Mouse (Mus musculus): ENCODE measurements around the gene Pappa2. TPM values are rescaled to one million over a fixed set of nuclear protein-coding genes. Genes with fewer than 3 reads are reported as not detected.

Gene Pappa2
- polyA plus RNA-seq (2016; fragmentation: Nextera tagmentation; extraction: Ambion mirVana) = 0.88 and 1.8 TPM in 2 replicates

DNA sequence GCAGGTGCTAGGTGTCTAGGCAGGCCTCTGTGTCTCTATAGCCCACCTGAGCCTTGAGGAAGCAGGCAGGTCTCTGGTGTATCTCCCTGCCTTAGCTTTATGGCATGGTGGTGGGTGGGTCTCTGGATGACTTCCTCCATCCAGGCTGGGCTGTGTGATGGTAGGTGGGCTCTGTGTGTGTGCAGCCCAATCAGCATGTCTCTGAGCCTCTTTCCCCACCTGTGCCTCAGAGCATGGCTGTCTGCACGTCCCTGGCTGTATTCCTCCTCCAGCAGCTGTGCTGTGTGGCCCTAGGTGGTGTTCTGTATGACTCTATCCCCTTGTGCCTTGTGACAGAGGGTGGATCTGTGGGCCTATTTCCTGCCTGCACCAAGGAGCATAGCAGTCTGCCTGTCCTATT is at the start of gene Pappa2:
TSS of gene Pappa2 (minus strand) at position 101 of the 400 bp plus-strand sequence.
- Histone ChIP-seq H3K9me3 (no peaks in the 10 kb centered on the region), H3K9ac (replicated peaks) (no peak within 1 kb of the TSS), H3K27me3 (no peaks in the 10 kb centered on the region), H3K36me3 (no peaks in the 10 kb centered on the region), H3K27ac (no peak within 1 kb of the TSS), H3K4me3 (replicated peaks) (no peak within 1 kb of the TSS), H3K4me1 (replicated peaks) (no peaks in the 10 kb centered on the region), H3K4me2 (no peak within 1 kb of the TSS)
- no peak for ATAC-seq (ENCODE audit: insufficient number of reproducible peaks, insufficient read depth, low FRiP score, low TSS enrichment, low read depth)
- WGBS = 48% methylated on average over 1 of the region's 1 CpGs

DNA sequence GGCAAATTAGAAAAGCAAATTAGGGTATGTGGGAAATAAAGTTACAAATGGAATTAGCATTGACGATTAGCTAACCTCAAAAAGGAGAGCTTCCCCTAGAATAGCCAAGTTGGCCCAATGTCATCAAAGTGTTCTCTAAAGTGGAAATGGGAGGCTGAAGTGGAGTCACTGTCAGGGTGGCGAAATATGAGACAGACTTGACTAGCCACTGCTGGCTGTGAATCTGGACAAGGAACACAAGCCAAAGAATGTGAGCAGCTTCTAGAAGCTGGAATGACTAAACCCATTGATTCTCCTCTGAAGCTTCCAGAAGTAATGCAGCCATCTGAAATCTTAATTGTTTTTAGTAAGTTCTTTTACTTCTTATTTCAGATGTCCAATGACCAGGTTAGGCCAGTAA is 48.8 kb upstream of the Pappa2 start:
- no peaks in the 10 kb centered on the region for H3K9me3 ChIP-seq
- ATAC-seq (ENCODE audit: insufficient number of reproducible peaks, insufficient read depth, low FRiP score, low TSS enrichment, low read depth) = no peak
- H3K36me3 ChIP-seq = no peaks in the 10 kb centered on the region
- H3K4me1 ChIP-seq (replicated peaks) = no peaks in the 10 kb centered on the region
- H3K4me2 ChIP-seq = no peak overlapping the region
- H3K4me3 ChIP-seq (replicated peaks) = no peak overlapping the region
- 82% methylated on average over 2 of the region's 2 CpGs for WGBS
- no peaks in the 10 kb centered on the region for H3K27me3 ChIP-seq
- H3K27ac ChIP-seq = no peak overlapping the region
- H3K9ac ChIP-seq (replicated peaks) = no peak overlapping the region

GRCm38 (mm10) chr1:159014940-159015660 is 34.8 kb upstream of the Pappa2 start:
- H3K27ac ChIP-seq = no peak overlapping the region
- H3K4me2 ChIP-seq = no peak overlapping the region
- H3K4me1 ChIP-seq (replicated peaks) = no peaks in the 10 kb centered on the region
- H3K9me3 ChIP-seq = no peaks in the 10 kb centered on the region
- H3K9ac ChIP-seq (replicated peaks) = no peak overlapping the region
- WGBS = 58% methylated on average over 5 of the region's 5 CpGs
- no peak overlapping the region for H3K4me3 ChIP-seq (replicated peaks)
- no peaks in the 10 kb centered on the region for H3K27me3 ChIP-seq
- no peak for ATAC-seq (ENCODE audit: insufficient number of reproducible peaks, insufficient read depth, low FRiP score, low TSS enrichment, low read depth)
- H3K36me3 ChIP-seq = no peaks in the 10 kb centered on the region

GRCm38 (mm10) chr1:158987042-158987441 is 6.8 kb upstream of the Pappa2 start:
- Histone ChIP-seq H3K9me3 (no peaks in the 10 kb centered on the region), H3K27ac (no peak overlapping the region), H3K4me1 (replicated peaks) (no peaks in the 10 kb centered on the region), H3K9ac (replicated peaks) (no peak overlapping the region), H3K4me3 (replicated peaks) (no peak overlapping the region), H3K4me2 (no peak overlapping the region), H3K36me3 (no peaks in the 10 kb centered on the region), H3K27me3 (no peaks in the 10 kb centered on the region)
- ATAC-seq (ENCODE audit: insufficient number of reproducible peaks, insufficient read depth, low FRiP score, low TSS enrichment, low read depth) = no peak
- WGBS = 80% methylated on average over 3 of the region's 3 CpGs

DNA sequence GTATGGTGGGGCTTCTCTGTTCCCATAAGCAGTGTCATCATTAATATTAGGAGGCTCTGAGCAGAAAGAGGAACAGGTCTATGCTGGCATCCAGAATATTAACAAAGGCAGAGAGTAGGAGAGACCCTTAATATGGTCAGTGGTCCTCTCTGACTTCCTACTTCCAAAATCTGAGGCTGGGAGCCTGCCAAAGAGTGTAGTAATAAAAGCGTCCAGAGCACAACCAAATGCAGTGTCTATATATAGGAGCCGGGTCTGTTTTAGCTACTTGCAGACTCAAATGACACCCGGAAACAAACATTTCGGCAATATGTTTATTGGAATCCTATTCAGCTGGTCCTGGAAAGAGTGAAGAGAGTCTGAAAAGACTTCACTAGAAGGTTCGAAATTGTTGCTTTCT is 17.9 kb downstream of the Pappa2 start:
- H3K27me3 ChIP-seq = peaks cover 6% of the 10 kb centered on the region; the same call in 1 of the 2 replicates
- H3K9ac ChIP-seq (replicated peaks) = no peak overlapping the region
- H3K9me3 ChIP-seq = no peaks in the 10 kb centered on the region
- H3K4me2 ChIP-seq = no peak overlapping the region
- no peaks in the 10 kb centered on the region for H3K36me3 ChIP-seq
- 45% methylated on average over 5 of the region's 5 CpGs for WGBS
- H3K27ac ChIP-seq = no peak overlapping the region
- no peak for ATAC-seq (ENCODE audit: insufficient number of reproducible peaks, insufficient read depth, low FRiP score, low TSS enrichment, low read depth)
- peaks cover 29% of the 10 kb centered on the region for H3K4me1 ChIP-seq (replicated peaks)
- no peak overlapping the region for H3K4me3 ChIP-seq (replicated peaks)

DNA sequence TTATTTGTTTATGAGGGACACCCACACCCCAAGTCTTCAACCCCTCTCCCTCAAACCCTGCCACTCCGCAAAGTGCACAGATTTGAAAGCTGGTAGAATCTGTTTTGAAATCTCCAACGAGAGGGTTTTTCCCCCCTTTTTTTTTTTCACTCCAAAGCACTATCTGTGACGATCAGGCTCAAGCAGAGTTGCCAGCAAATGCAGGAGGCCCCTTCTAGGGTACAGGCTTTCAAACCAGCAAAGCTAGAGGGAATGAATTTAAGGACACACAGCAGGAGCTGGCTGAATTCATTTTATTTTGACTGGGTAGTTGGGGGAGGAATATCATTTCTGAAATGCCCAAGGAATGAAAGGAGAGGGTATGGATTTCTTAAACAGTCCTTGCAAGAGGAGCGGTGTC is 19.3 kb downstream of the Pappa2 start:
- Histone ChIP-seq H3K4me1 (replicated peaks) (peaks cover 29% of the 10 kb centered on the region), H3K9me3 (no peaks in the 10 kb centered on the region), H3K4me3 (replicated peaks) (no peak overlapping the region), H3K27me3 (peaks cover 6% of the 10 kb centered on the region; the same call in 1 of the 2 replicates), H3K27ac (no peak overlapping the region), H3K36me3 (no peaks in the 10 kb centered on the region), H3K9ac (replicated peaks) (no peak overlapping the region), H3K4me2 (peak overlapping the region; percentile 45)
- WGBS = 37% methylated on average over 4 of the region's 4 CpGs
- ATAC-seq (ENCODE audit: insufficient number of reproducible peaks, insufficient read depth, low FRiP score, low TSS enrichment, low read depth) = no peak

DNA sequence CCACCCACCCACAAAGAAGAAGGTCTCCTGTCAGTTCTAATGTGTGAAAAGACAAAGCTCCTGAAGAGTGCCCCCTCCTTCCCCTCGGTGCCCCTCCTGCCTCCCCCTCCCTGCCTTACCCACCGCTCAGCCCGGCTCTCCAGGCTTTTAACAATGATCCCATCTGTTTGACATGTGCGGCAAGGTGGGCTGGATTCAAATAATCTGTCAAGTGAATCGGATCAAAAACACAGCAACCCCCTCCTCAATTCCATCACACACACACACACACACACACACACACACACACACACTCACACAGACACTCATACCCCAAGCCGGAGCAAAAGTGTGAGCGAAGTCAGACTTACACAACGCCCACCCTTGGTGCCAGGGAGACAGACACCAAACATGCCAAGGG is 19.7 kb downstream of the Pappa2 start:
- WGBS = 30% methylated on average over 8 of the region's 8 CpGs
- Histone ChIP-seq H3K9me3 (no peaks in the 10 kb centered on the region), H3K9ac (replicated peaks) (no peak overlapping the region), H3K27ac (no peak overlapping the region), H3K4me1 (replicated peaks) (peaks cover 29% of the 10 kb centered on the region), H3K4me2 (peak overlapping the region; percentile 45), H3K4me3 (replicated peaks) (peak overlapping the region; percentile 17; the same call in 1 of the 2 replicates), H3K27me3 (peaks cover 6% of the 10 kb centered on the region; the same call in 1 of the 2 replicates), H3K36me3 (no peaks in the 10 kb centered on the region)
- no peak for ATAC-seq (ENCODE audit: insufficient number of reproducible peaks, insufficient read depth, low FRiP score, low TSS enrichment, low read depth)

- no peak for ATAC-seq (ENCODE audit: insufficient number of reproducible peaks, insufficient read depth, low FRiP score, low TSS enrichment, low read depth)
- no peaks in the 10 kb centered on the region for H3K36me3 ChIP-seq
- no peak overlapping the region for H3K4me3 ChIP-seq (replicated peaks)
- H3K4me1 ChIP-seq (replicated peaks) = peaks cover 25% of the 10 kb centered on the region
- 92% methylated on average over 7 of the region's 7 CpGs for WGBS
- H3K9me3 ChIP-seq = no peaks in the 10 kb centered on the region
- H3K4me2 ChIP-seq = no peak overlapping the region
- no peak overlapping the region for H3K9ac ChIP-seq (replicated peaks)
- H3K27me3 ChIP-seq = no peaks in the 10 kb centered on the region; the same call in 1 of the 2 replicates
- no peak overlapping the region for H3K27ac ChIP-seq
These were observed 23.9 kb downstream of the Pappa2 start for GRCm38 (mm10) chr1:158956361-158956760.

DNA sequence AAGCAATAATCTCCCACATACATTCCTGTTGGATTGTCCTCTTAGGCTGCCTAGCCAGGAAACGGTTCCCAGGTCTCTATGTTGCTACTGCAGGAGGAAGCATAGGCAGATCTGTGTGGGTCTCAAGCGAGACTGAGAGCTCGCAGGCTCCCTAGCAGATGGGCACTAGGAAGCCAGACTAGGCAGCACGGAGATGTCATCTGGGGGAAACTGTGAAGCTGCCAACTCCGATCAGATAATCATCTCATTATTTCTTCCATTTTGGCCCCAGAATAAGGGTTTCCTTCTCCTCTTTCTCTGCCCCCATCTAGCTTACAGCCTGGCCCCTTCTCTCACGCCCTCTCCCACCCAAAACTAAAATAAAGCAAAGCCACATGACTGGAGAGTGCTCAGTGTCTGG is 25.5 kb downstream of the Pappa2 start:
- ATAC-seq (ENCODE audit: insufficient number of reproducible peaks, insufficient read depth, low FRiP score, low TSS enrichment, low read depth) = no peak
- H3K36me3 ChIP-seq = no peaks in the 10 kb centered on the region
- no peak overlapping the region for H3K4me2 ChIP-seq
- no peak overlapping the region for H3K27ac ChIP-seq
- H3K9me3 ChIP-seq = no peaks in the 10 kb centered on the region
- peaks cover 12% of the 10 kb centered on the region; the same call in 1 of the 2 replicates for H3K4me1 ChIP-seq (replicated peaks)
- H3K4me3 ChIP-seq (replicated peaks) = no peak overlapping the region
- WGBS = 76% methylated on average over 6 of the region's 6 CpGs
- peaks cover 4% of the 10 kb centered on the region for H3K27me3 ChIP-seq
- no peak overlapping the region for H3K9ac ChIP-seq (replicated peaks)

DNA sequence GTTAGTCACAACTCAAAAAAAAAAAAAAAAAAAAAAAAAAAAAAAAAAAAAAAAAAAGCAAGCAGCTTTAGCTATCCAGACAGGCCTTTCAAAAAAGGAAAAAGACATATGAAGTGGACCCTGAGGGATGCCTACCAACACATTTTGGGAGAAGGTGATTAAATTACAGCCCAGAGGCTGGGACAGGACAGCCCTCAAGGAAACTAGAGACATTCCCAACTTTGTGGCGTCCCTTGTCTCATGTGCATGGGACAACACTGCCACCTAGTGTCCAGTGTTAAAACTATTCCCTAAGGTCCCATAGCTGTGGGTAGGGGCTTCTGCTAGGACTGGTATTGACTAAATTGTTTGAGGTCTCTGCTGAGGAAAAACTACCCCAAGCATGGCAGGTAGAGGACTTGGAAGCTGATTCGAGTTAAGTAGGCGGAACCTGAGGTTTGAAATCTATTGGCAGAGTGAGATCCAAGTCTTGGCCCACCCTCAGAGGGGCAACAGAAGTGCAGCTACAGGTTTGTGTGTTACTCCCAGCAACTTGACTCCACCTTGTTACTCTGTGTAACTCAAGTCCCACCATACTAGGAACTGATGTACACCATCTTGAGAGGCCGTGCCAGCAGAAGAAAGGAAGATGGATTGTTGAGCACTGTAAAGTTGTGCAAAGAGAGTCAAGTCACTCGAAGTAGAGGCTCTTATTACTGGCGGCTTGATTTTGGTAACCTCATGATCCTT is 26.6 kb downstream of the Pappa2 start:
- H3K27ac ChIP-seq = no peak overlapping the region
- peak; percentile 82 for ATAC-seq (ENCODE audit: insufficient number of reproducible peaks, insufficient read depth, low FRiP score, low TSS enrichment, low read depth)
- 41% methylated on average over 6 of the region's 6 CpGs for WGBS

GRCm38 (mm10) chr1:158949041-158949440 is 31.2 kb downstream of the Pappa2 start:
- Histone ChIP-seq H3K27me3 (peaks cover 4% of the 10 kb centered on the region), H3K36me3 (no peaks in the 10 kb centered on the region), H3K9ac (replicated peaks) (no peak overlapping the region), H3K4me2 (no peak overlapping the region), H3K9me3 (no peaks in the 10 kb centered on the region), H3K27ac (no peak overlapping the region), H3K4me1 (replicated peaks) (peaks cover 16% of the 10 kb centered on the region; the same call in 1 of the 2 replicates), H3K4me3 (replicated peaks) (no peak overlapping the region)
- no peak for ATAC-seq (ENCODE audit: insufficient number of reproducible peaks, insufficient read depth, low FRiP score, low TSS enrichment, low read depth)
- WGBS = 89% methylated on average over 6 of the region's 6 CpGs

More for the DNA sequence above, 26.6 kb downstream of the Pappa2 start:
- no peak overlapping the region for H3K9ac ChIP-seq (replicated peaks)
- peaks cover 4% of the 10 kb centered on the region for H3K27me3 ChIP-seq
- H3K4me1 ChIP-seq (replicated peaks) = peaks cover 9% of the 10 kb centered on the region; the same call in 1 of the 2 replicates
- no peaks in the 10 kb centered on the region for H3K9me3 ChIP-seq
- H3K4me3 ChIP-seq (replicated peaks) = no peak overlapping the region
- H3K36me3 ChIP-seq = no peaks in the 10 kb centered on the region
- no peak overlapping the region for H3K4me2 ChIP-seq
